In the genomic region with DNA sequence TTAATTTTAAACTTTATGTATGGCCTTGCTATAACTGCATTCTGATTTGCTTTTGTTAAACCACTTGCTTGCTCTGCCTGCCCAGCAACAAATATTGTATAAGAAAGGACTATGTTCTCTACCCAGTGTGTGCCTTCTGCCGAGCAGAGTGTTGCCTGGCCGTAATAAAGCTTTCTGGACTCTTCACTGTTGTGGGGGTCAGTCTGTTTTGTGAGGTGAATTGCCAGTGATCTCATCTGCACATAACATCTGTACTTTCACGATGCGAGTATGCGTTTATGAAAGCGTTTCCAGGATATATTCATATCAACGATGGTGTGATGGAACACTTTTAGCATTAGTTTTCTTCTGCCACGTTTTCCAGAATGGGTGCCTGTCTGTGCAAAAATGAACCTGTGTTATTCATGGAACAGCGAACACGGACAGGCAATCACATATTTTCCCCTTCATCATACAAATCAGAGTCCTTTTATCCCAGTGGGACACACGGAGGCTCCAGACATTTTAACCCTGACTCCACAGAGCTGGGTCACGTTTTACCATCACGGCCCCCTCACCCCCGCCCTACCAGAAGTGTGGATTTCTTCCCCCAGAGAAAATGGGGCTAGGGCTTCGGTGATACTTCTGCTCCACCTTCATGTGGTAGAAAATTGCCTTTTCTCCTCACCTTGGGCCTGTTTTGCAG, we compare ENCODE assay signal across 14 mouse cellular contexts. TPM values are rescaled to one million over a fixed set of nuclear protein-coding genes. Genes with fewer than 3 reads are reported as not detected.
DNase-seq lines count a peak whose midpoint lies in the region; ATAC-seq lines count a peak whose summit lies in the region.
"Had no signal": no experiment of that assay in that cellular context is flagged by ENCODE, and none has a peak within 500 bp of the region (broad histone marks: within the 10 kb centered on the region; RNA-seq: fewer than 3 reads in every experiment).

No protein-coding gene starts in this region.

- peak; percentile 8 for DNase-seq in gastrocnemius, postnatal 25 days
- DNase-seq in gastrocnemius, adult 8-10 months (ENCODE audit: low spot score in 2 of 2) = no peak
- peak; percentile 54 for DNase-seq in testis, postnatal 10 days (ENCODE audit: low spot score)
- DNase-seq in testis, postnatal 14 days (ENCODE audit: low spot score) = no peak
- peak; percentile 64 for DNase-seq in retina, embryonic 14.5 days (ENCODE audit: low spot score)
- no peak for DNase-seq in MN1 (ENCODE audit: low spot score)
- DNase-seq: cerebellum, adult 9-10 months; kidney, adult 11 months; layer of hippocampus, adult 9-11 months; lung, postnatal 36 days; thymus, postnatal 25 days had no signal

- ATAC-seq in granulocyte monocyte progenitor cell, adult 5-6 weeks (replicated peaks; ENCODE audit: poor library complexity, severe bottlenecking) = no peak
- ATAC-seq: forebrain, embryonic 13.5 days had no signal

RNA-seq across cellular contexts. Expression of a gene that starts 2.7 kb away (rescaled TPM):
- total RNA-seq in gastrocnemius, postnatal 25 days (2021) = not detected
- not detected for total RNA-seq in gastrocnemius, adult 8-10 months (2022)
- not detected in 2 replicates for total RNA-seq in granulocyte monocyte progenitor cell, adult 5-6 weeks (2014; fragmentation: Nextera tagmentation)
- not detected in 2 replicates for total RNA-seq in granulocyte monocyte progenitor cell, adult 5-6 weeks (2017)
- total RNA-seq: heart, adult 2 months had no signal

RNA-seq across cellular contexts. Expression of a gene that starts 2.7 kb away (rescaled TPM):
- total RNA-seq in gastrocnemius, postnatal 25 days (2021) = 1 to 10 TPM; 7.8 to 8.7 TPM
- 1 to 10 TPM; 4.4 to 6.3 (median 4.7) TPM for total RNA-seq in gastrocnemius, adult 8-10 months (2022)
- 116 and 136 TPM in 2 replicates for total RNA-seq in granulocyte monocyte progenitor cell, adult 5-6 weeks (2014; fragmentation: Nextera tagmentation)
- 142 and 147 TPM in 2 replicates for total RNA-seq in granulocyte monocyte progenitor cell, adult 5-6 weeks (2017)

RNA-seq across cellular contexts. Expression of a gene that starts 53.4 kb away (rescaled TPM):
- total RNA-seq in gastrocnemius, postnatal 25 days (2021) = not detected
- not detected for total RNA-seq in gastrocnemius, adult 8-10 months (2022)
- 0.34 TPM in 1 of 2 replicates, not detected in the other for total RNA-seq in granulocyte monocyte progenitor cell, adult 5-6 weeks (2014; fragmentation: Nextera tagmentation)
- 0.10 and 0.13 TPM in 2 replicates for total RNA-seq in granulocyte monocyte progenitor cell, adult 5-6 weeks (2017)

Comparison
In these comparisons a context has a peak if more than half of its experiments do, and no peak if none do; other contexts are left out.
1. DNase-seq: peak in gastrocnemius, postnatal 25 days (single experiment), testis, postnatal 10 days (single experiment) and retina, embryonic 14.5 days (single experiment); none in gastrocnemius, adult 8-10 months (0 of 2), testis, postnatal 14 days (single experiment) and MN1 (single experiment).
2. RNA of a gene that starts 2.7 kb away (total RNA-seq): 116 to 147 TPM in granulocyte monocyte progenitor cell, adult 5-6 weeks; 7.8 to 8.7 TPM in gastrocnemius, postnatal 25 days and 4.4 to 6.3 TPM in gastrocnemius, adult 8-10 months; every median in the first group is over 10 times any median in the second.